ENCODE assay signal across 28 mouse cellular contexts in the genomic region with DNA sequence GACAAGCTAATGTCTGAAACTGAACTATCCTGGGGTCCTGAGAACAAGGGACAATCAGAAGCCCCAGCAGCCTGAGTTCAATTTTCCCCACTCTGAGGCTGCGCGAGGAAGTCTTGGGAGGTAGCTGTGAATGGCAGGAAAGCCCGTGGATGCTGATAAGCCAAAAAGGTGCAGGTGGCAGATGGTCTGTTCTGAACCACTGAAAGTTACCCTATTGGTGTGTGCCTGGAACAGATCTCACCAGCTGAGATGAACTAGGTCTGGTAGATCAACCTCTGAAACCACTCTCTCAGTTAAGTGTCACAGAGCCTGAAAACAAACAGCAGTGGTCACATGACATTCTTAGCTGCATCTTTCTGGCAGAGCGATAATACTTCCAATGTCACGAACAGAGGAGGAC. TPM values are rescaled to one million over a fixed set of nuclear protein-coding genes. Genes with fewer than 3 reads are reported as not detected.
"Had no signal": no experiment of that assay in that cellular context is flagged by ENCODE, and none has a peak within 500 bp of the region (broad histone marks: within the 10 kb centered on the region; RNA-seq: fewer than 3 reads in every experiment).

No protein-coding gene starts in this region.

- H3K36me3 ChIP-seq: limb, embryonic 12.5 days; limb, embryonic 15.5 days; midbrain, embryonic 15.5 days; neural tube, embryonic 12.5 days; neural tube, embryonic 15.5 days; stomach, embryonic 15.5 days had no signal

- H3K9ac ChIP-seq: limb, embryonic 12.5 days; limb, embryonic 15.5 days; liver, embryonic 14.5 days; liver, postnatal 0 days; lung, embryonic 14.5 days; midbrain, embryonic 15.5 days; neural tube, embryonic 12.5 days; neural tube, embryonic 15.5 days; stomach, embryonic 15.5 days had no signal

- H3K4me2 ChIP-seq: limb, embryonic 12.5 days; limb, embryonic 15.5 days; liver, embryonic 11.5 days; lung, embryonic 14.5 days; midbrain, embryonic 11.5 days; midbrain, embryonic 15.5 days; neural tube, embryonic 12.5 days; neural tube, embryonic 15.5 days; stomach, embryonic 15.5 days had no signal

- DNase-seq: kidney, adult 2 months; kidney, postnatal 25 days; layer of hippocampus, adult 9-11 months; liver, postnatal 0 days; lung, embryonic 14.5 days; right cerebral cortex, adult 18-20 months; right cerebral cortex, postnatal 14 days; right cerebral cortex, postnatal 4 days; thymus, postnatal 25 days had no signal

- H3K9me3 ChIP-seq: limb, embryonic 12.5 days; limb, embryonic 15.5 days; midbrain, embryonic 15.5 days; neural tube, embryonic 12.5 days; neural tube, embryonic 15.5 days; stomach, embryonic 15.5 days had no signal

- H3K4me1 ChIP-seq: limb, embryonic 12.5 days; limb, embryonic 15.5 days; megakaryocyte, embryonic 14.5 days; midbrain, embryonic 15.5 days; neural tube, embryonic 12.5 days; neural tube, embryonic 15.5 days had no signal

- H3K27ac ChIP-seq: kidney, postnatal 0 days; layer of hippocampus, adult 2 months; limb, embryonic 12.5 days; limb, embryonic 15.5 days; liver, embryonic 14.5 days; midbrain, embryonic 15.5 days; neural tube, embryonic 12.5 days; neural tube, embryonic 15.5 days; stomach, embryonic 15.5 days had no signal

- H3K4me3 ChIP-seq: layer of hippocampus, adult 2 months; limb, embryonic 12.5 days; limb, embryonic 15.5 days; megakaryocyte, embryonic 14.5 days; midbrain, embryonic 15.5 days; neural tube, embryonic 12.5 days; neural tube, embryonic 15.5 days; stomach, embryonic 15.5 days had no signal

- H3K27me3 ChIP-seq: limb, embryonic 12.5 days; limb, embryonic 15.5 days; megakaryocyte, embryonic 14.5 days; midbrain, embryonic 15.5 days; neural tube, embryonic 12.5 days; neural tube, embryonic 15.5 days; stomach, embryonic 15.5 days had no signal

- ATAC-seq: liver, postnatal 0 days; lung, postnatal 0 days; midbrain, embryonic 15.5 days had no signal

RNA-seq across cellular contexts. Expression of a gene that starts 59.6 kb away (rescaled TPM):
- total RNA-seq: layer of hippocampus, adult 2 months; layer of hippocampus, postnatal 25 days; left cerebral cortex, adult 18-20 months; left cerebral cortex, postnatal 25 days had no signal
- polyA plus RNA-seq: kidney, adult 2 months; kidney, embryonic 14.5 days; kidney, postnatal 0 days; large intestine, adult 2 months; limb, embryonic 12.5 days; limb, embryonic 15.5 days; liver, embryonic 11.5 days; liver, embryonic 14.5 days; liver, postnatal 0 days; lung, embryonic 14.5 days; lung, postnatal 0 days; midbrain, embryonic 11.5 days; midbrain, embryonic 15.5 days; neural tube, embryonic 12.5 days; neural tube, embryonic 15.5 days; stomach, embryonic 15.5 days; thymus, postnatal 0 days had no signal
